21 mouse cellular contexts compared by ENCODE assay signal in genomic region chr10:21444410-21444809, GRCm38 (mm10).
DNase-seq lines count a peak whose midpoint lies in the region; ATAC-seq and TF ChIP-seq lines count a peak whose summit lies in the region.
"Had no signal": no experiment of that assay in that cellular context is flagged by ENCODE, and none has a peak within 500 bp of the region (broad histone marks: within the 10 kb centered on the region; RNA-seq: fewer than 3 reads in every experiment).

No protein-coding gene starts in this region.

- no peak overlapping the region for H3K4me2 ChIP-seq in liver, embryonic 11.5 days
- H3K4me2 ChIP-seq in liver, postnatal 0 days (ENCODE audit: low read depth, low read length) = no peak overlapping the region
- H3K4me2 ChIP-seq: embryonic facial prominence, embryonic 15.5 days; heart, embryonic 15.5 days; intestine, embryonic 15.5 days had no signal

- intact Hi-C loops in left cerebral cortex, adult 2 months (cut with DNase I) = no loop called here
- intact Hi-C loops in left cerebral cortex, postnatal 14 days (cut with DNase I) = no loop called here

- peak overlapping the region; percentile 74 for H3K27ac ChIP-seq in left cerebral cortex, adult 2 months
- H3K27ac ChIP-seq in liver, embryonic 11.5 days (ENCODE audit: low read depth, low read length) = no peak overlapping the region
- H3K27ac ChIP-seq in liver, postnatal 0 days (ENCODE audit: low read depth) = peak overlapping the region; percentile 94
- H3K27ac ChIP-seq: embryonic facial prominence, embryonic 15.5 days; gastrocnemius, adult 2 months; heart, embryonic 15.5 days; intestine, embryonic 15.5 days; macrophage had no signal

- H3K4me1 ChIP-seq in G1E (ENCODE audit: insufficient read depth, low read depth, low read length) = peaks cover 36% of the 10 kb centered on the region
- H3K4me1 ChIP-seq in liver, embryonic 11.5 days (replicated peaks; ENCODE audit: control insufficient read depth, insufficient read depth, low read length) = peaks cover 13% of the 10 kb centered on the region; the same call in 1 of the 2 replicates
- H3K4me1 ChIP-seq in liver, postnatal 0 days (ENCODE audit: insufficient read depth) = peaks cover 19% of the 10 kb centered on the region

- no peak for DNase-seq in left cerebral cortex, adult 2 months (ENCODE audit: extremely low spot score in 1 of 2, low spot score in 2 of 2)
- no peak for DNase-seq in left cerebral cortex, postnatal 14 days (ENCODE audit: low spot score in 2 of 2)
- DNase-seq in G1E (ENCODE audit: low spot score) = no peak
- no peak for DNase-seq in liver, embryonic 11.5 days (ENCODE audit: low spot score)
- DNase-seq in liver, postnatal 0 days = peak; percentile 71
- no peak for DNase-seq in right cerebral cortex, adult 18-20 months
- no peak for DNase-seq in c-Kit-positive CD71-positive TER-119-positive erythroid progenitor cells, embryonic 14.5 days (ENCODE audit: low spot score)
- DNase-seq: adrenal gland, adult 2 months; cerebellum, adult 18-20 months; cerebellum, postnatal 14 days; gastrocnemius, adult 2 months; heart, postnatal 4 days; kidney, adult 8-10 months; kidney, postnatal 10 days; midbrain, embryonic 14.5 days had no signal

- H3K27me3 ChIP-seq in G1E (ENCODE audit: insufficient read depth, low read length) = peaks cover 12% of the 10 kb centered on the region
- no peaks in the 10 kb centered on the region for H3K27me3 ChIP-seq in liver, embryonic 11.5 days (replicated peaks; ENCODE audit: control insufficient read depth, insufficient read depth, low read length)
- H3K27me3 ChIP-seq in liver, postnatal 0 days (ENCODE audit: insufficient read depth, low read length) = no peaks in the 10 kb centered on the region
- H3K27me3 ChIP-seq: embryonic facial prominence, embryonic 15.5 days; heart, embryonic 15.5 days; intestine, embryonic 15.5 days had no signal

- no peak overlapping the region for H3K4me3 ChIP-seq in left cerebral cortex, adult 2 months
- peak overlapping the region; percentile 14; the same call in 1 of the 2 replicates for H3K4me3 ChIP-seq in G1E (ENCODE audit: low read depth, low read length)
- no peak overlapping the region for H3K4me3 ChIP-seq in liver, embryonic 11.5 days (ENCODE audit: low read depth, low read length)
- no peak overlapping the region for H3K4me3 ChIP-seq in liver, postnatal 0 days (ENCODE audit: low read depth, low read length)
- H3K4me3 ChIP-seq: embryonic facial prominence, embryonic 15.5 days; gastrocnemius, adult 2 months; heart, embryonic 15.5 days; intestine, embryonic 15.5 days had no signal

- no peaks in the 10 kb centered on the region for H3K36me3 ChIP-seq in G1E (replicated peaks)
- no peaks in the 10 kb centered on the region for H3K36me3 ChIP-seq in liver, embryonic 11.5 days (ENCODE audit: control insufficient read depth, insufficient read depth, low read length)
- H3K36me3 ChIP-seq in liver, postnatal 0 days (replicated peaks; ENCODE audit: insufficient read depth, low read length) = no peaks in the 10 kb centered on the region
- H3K36me3 ChIP-seq: embryonic facial prominence, embryonic 15.5 days; heart, embryonic 15.5 days; intestine, embryonic 15.5 days had no signal

- ATAC-seq in G1E (ENCODE audit: extremely low read depth, insufficient number of reproducible peaks, low FRiP score, poor library complexity, severe bottlenecking) = no peak
- peak; percentile 62 for ATAC-seq in liver, embryonic 11.5 days (replicated peaks; ENCODE audit: low FRiP score)
- peak; percentile 93 for ATAC-seq in liver, postnatal 0 days
- no peak; the same call in 1 of the 2 replicates for ATAC-seq in megakaryocyte progenitor cell, adult 5-6 weeks (replicated peaks; ENCODE audit: poor library complexity)
- ATAC-seq: hindbrain, embryonic 16.5 days; intestine, embryonic 15.5 days had no signal

- peak; percentile 67 for TF ChIP-seq EP300 in liver, postnatal 0 days (IDR thresholded peaks at IDR 0.05; ENCODE audit: low read depth)

- no peaks in the 10 kb centered on the region for H3K9me3 ChIP-seq in G1E (replicated peaks)
- no peaks in the 10 kb centered on the region for H3K9me3 ChIP-seq in liver, embryonic 11.5 days (ENCODE audit: control insufficient read depth, low read length)
- no peaks in the 10 kb centered on the region for H3K9me3 ChIP-seq in liver, postnatal 0 days (ENCODE audit: low read length)
- H3K9me3 ChIP-seq: embryonic facial prominence, embryonic 15.5 days; heart, embryonic 15.5 days; intestine, embryonic 15.5 days had no signal

- no peak overlapping the region for H3K9ac ChIP-seq in liver, embryonic 11.5 days (ENCODE audit: low read depth, low read length)
- no peak overlapping the region for H3K9ac ChIP-seq in liver, postnatal 0 days (replicated peaks)
- H3K9ac ChIP-seq: embryonic facial prominence, embryonic 15.5 days; heart, embryonic 15.5 days; intestine, embryonic 15.5 days had no signal

- TF ChIP-seq CTCF in left cerebral cortex, adult 2 months (IDR thresholded peaks at IDR 0.05) = no peak
- TF ChIP-seq CTCF in G1E (IDR thresholded peaks at IDR 0.05; ENCODE audit: low read depth, low read length) = no peak
- no peak for TF ChIP-seq CTCF in liver, postnatal 0 days (IDR thresholded peaks at IDR 0.05; ENCODE audit: low read depth)

- WGBS in liver, embryonic 11.5 days = 59% methylated on average over 9 of the region's 9 CpGs
- WGBS in liver, postnatal 0 days (ENCODE audit: insufficient replicate concordance) = 48% methylated on average over 9 of the region's 9 CpGs

Comparison
In these comparisons a context has a peak if more than half of its experiments do, and no peak if none do; other contexts are left out.
1. ATAC-seq: peak in liver, embryonic 11.5 days (single experiment) and liver, postnatal 0 days (single experiment); none in G1E (single experiment) and megakaryocyte progenitor cell, adult 5-6 weeks (single experiment).